Mouse (Mus musculus) heart, embryonic 16.5 days (tissue): ENCODE results near the gene Ndufb3. TPM values are rescaled to one million over a fixed set of nuclear protein-coding genes. Genes with fewer than 3 reads are reported as not detected.

Experiments used
- ATAC-seq: fragments of 200-750 bp; cut with Nextera tagmentation; replicated peaks from 2 replicates; pipeline ENCODE4 v1.8.0; 2017; ENCODE audit warnings: moderate number of reproducible peaks; ENCODE audit not compliant: insufficient read depth, low FRiP score; ENCODE audit errors: extremely low read depth
- H3K27ac ChIP-seq: fragments of 300-500 bp; sonication (generic); 2 replicates; pipeline ENCODE4 v1.5.1; 2014; ENCODE audit warnings: mild to moderate bottlenecking, low read length, control low read depth, moderate library complexity
- H3K27me3 ChIP-seq: fragments of 300-500 bp; sonication (generic); 2 replicates; pipeline ENCODE4 v1.6.1; 2014; ENCODE audit warnings: low read length, mixed read lengths; ENCODE audit not compliant: control insufficient read depth, insufficient read depth
- H3K36me3 ChIP-seq: fragments of 300-500 bp; sonication (generic); 2 replicates; pipeline ENCODE4 v1.6.1; 2014; ENCODE audit not compliant: control insufficient read depth, insufficient read depth
- H3K4me1 ChIP-seq: fragments of 300-500 bp; sonication (generic); 2 replicates; pipeline ENCODE4 v1.6.1; 2014; ENCODE audit warnings: low read length, mixed read lengths; ENCODE audit not compliant: control insufficient read depth, insufficient read depth
- H3K4me2 ChIP-seq: fragments of 300-500 bp; sonication (generic); 2 replicates; pipeline ENCODE4 v1.6.1; 2014; ENCODE audit warnings: low read depth, mild to moderate bottlenecking, control low read depth, low read length
- H3K4me3 ChIP-seq: fragments of 300-500 bp; sonication (generic); 2 replicates; pipeline ENCODE4 v1.5.1; 2014; ENCODE audit warnings: mild to moderate bottlenecking, control low read depth, low read length
- H3K9ac ChIP-seq: fragments of 300-500 bp; sonication (generic); 2 replicates; pipeline ENCODE4 v1.6.1; 2014; ENCODE audit warnings: low read length, control low read depth
- H3K9me3 ChIP-seq: fragments of 300-500 bp; sonication (generic); replicated peaks from 2 replicates; pipeline ENCODE4 v1.6.1; 2016; ENCODE audit warnings: low read length; ENCODE audit not compliant: control insufficient read depth
- WGBS: fragments of 180-500 bp; shearing (Covaris S2); extraction: QIAGEN DNeasy Blood & Tissue Kit; methylation state at CpG from one replicate; pipeline ENCODE4 v1.1.7; 2014; 5-methylcytosine and 5-hydroxymethylcytosine counted together
- polyA plus RNA-seq: library from polyadenylated mRNA; unstranded; fragments of >200 nt; fragmentation: Nextera tagmentation; extraction: Ambion mirVana; gene quantifications from 2 replicates; pipeline ENCODE4 v1.2.1, GENCODE M21; 2015

The Ndufb3 gene
- polyA plus RNA-seq, 1 experiment from 2014 or later, result 220 TPM

DNA sequence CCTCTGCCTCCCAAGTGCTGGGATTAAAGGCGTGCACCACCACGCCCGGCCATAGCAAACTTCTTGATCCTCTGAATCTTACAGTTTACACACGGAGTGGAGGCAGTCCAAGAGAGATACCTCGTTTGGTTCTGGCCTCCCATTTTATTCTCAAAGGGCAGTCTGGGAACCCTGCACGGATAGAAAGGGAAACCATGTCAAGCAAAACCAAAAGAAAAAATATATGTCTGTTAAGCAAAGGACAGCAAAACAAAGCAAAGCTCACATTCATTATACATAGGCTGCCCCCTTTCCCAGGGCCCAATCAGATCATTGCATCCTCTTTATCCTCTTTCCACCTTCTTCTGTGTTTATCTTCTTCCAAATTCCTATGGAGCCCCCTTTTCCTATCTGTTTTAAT lies 27.6 kb downstream of the Ndufb3 start:
- Histone ChIP-seq H3K4me3 (no peak overlapping the region), H3K36me3 (no peaks in the 10 kb centered on the region), H3K9ac (no peak overlapping the region), H3K27ac (no peak overlapping the region), H3K9me3 (0 out of 2 replicates have a peak, but pooled peaks cover 1% of the 10 kb centered on the region), H3K4me2 (no peak overlapping the region), H3K27me3 (no peaks in the 10 kb centered on the region), H3K4me1 (no peaks in the 10 kb centered on the region)
- WGBS, result 75% methylated on average over 6 of the region's 6 CpGs
- ATAC-seq, result no peak

DNA sequence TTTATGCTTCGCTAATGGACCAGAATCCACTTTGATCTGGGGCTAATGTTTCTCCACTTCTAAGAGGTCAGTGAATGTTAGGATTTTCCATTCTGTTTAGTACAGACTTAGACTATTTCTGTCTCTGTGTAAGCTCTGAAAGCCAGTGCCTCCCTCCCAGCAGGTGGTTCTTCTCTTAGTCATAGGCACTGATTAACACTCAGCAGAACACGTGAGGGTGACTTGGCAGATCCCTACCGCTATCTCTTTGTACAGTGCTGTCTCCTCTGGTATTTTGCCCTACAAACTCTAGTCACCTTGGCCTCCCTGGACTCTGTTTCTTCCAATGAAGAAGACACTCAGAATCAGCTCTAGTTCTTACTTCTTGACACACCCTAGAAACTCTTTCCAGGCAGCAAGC lies 28.2 kb downstream of the Ndufb3 start:
- no peak for ATAC-seq
- H3K36me3 ChIP-seq, result no peaks in the 10 kb centered on the region
- H3K9me3 ChIP-seq, result 0 out of 2 replicates have a peak, but pooled peaks cover 4% of the 10 kb centered on the region
- no peak overlapping the region for H3K9ac ChIP-seq
- no peaks in the 10 kb centered on the region for H3K27me3 ChIP-seq
- no peak overlapping the region for H3K4me2 ChIP-seq
- H3K4me1 ChIP-seq, result no peaks in the 10 kb centered on the region
- 49% methylated on average over 3 of the region's 3 CpGs for WGBS
- no peak overlapping the region for H3K27ac ChIP-seq
- H3K4me3 ChIP-seq, result no peak overlapping the region

DNA sequence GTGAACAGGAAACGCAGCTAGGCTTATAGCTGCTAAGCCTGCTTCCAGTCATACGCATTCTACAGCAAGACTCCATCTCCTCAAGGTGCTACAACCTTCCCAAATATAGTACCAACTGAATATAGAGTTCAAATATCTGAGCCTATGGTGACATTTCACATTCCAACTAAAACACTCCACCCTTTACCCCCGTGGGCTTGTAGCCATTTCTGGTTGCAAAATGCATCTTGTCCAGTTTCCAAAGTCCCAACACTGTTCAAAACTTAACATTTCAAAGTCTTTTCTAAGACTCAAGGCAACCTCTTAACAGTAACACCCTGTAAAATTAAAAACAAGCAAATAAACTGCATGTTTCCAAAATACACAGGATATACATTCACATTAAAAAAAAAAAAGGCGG lies 29.0 kb downstream of the Ndufb3 start:
- Histone ChIP-seq H3K4me2 (no peak overlapping the region), H3K36me3 (no peaks in the 10 kb centered on the region), H3K27me3 (no peaks in the 10 kb centered on the region), H3K9me3 (0 out of 2 replicates have a peak, but pooled peaks cover 4% of the 10 kb centered on the region), H3K4me1 (no peaks in the 10 kb centered on the region), H3K27ac (no peak overlapping the region), H3K4me3 (no peak overlapping the region), H3K9ac (no peak overlapping the region)
- WGBS, result 70% methylated on average over 4 of the region's 4 CpGs
- ATAC-seq, result no peak

DNA sequence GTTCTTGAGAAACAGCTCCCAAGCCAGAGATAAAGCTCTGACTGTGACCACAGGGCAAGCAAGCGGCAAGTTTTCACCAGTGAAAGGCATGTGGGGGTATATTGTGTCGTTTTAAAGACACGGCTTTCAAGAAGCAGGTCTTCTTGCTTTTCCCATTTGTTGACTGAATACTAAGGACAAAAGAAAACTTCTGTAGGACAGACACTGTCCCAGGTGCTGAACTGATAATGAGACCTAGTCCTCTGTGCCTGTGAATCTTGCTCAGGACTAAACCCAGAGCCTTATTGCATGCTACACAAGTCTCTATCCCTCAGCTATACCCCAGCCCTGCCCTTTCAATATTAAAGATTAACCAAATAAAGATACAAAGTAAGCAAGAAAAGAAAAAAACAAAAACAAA lies 30.0 kb downstream of the Ndufb3 start:
- Histone ChIP-seq H3K36me3 (no peaks in the 10 kb centered on the region), H3K4me3 (no peak overlapping the region), H3K27ac (no peak overlapping the region), H3K9me3 (0 out of 2 replicates have a peak, but pooled peaks cover 4% of the 10 kb centered on the region), H3K9ac (no peak overlapping the region), H3K4me1 (no peaks in the 10 kb centered on the region), H3K27me3 (no peaks in the 10 kb centered on the region), H3K4me2 (no peak overlapping the region)
- ATAC-seq, result no peak
- whole genome bisulfite sequencing, result 70% methylated on average over 3 of the region's 3 CpGs

DNA sequence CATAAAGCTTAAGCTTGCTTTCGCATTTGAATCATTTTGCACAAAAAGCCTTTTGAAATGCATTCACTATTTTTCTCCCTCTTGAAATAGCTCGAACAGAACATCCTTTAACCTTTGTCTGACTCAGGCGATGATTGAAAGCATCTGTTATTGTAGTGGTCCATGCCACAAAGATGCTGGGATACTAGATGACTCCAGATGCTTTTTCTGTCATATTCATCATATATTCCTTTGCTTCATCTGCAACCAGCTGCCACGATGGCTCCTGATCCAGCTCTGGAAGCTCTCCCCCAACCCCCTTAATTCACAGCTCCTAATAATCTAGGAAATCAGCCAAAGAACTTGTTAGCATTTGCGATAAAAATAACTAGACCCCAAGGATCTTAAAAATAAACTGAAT lies 30.9 kb downstream of the Ndufb3 start:
- Histone ChIP-seq H3K9me3 (0 out of 2 replicates have a peak, but pooled peaks cover 4% of the 10 kb centered on the region), H3K4me1 (no peaks in the 10 kb centered on the region), H3K9ac (no peak overlapping the region), H3K27ac (no peak overlapping the region), H3K27me3 (no peaks in the 10 kb centered on the region), H3K4me3 (no peak overlapping the region), H3K4me2 (no peak overlapping the region), H3K36me3 (no peaks in the 10 kb centered on the region)
- ATAC-seq, result no peak
- 63% methylated on average over 5 of the region's 5 CpGs for WGBS

DNA sequence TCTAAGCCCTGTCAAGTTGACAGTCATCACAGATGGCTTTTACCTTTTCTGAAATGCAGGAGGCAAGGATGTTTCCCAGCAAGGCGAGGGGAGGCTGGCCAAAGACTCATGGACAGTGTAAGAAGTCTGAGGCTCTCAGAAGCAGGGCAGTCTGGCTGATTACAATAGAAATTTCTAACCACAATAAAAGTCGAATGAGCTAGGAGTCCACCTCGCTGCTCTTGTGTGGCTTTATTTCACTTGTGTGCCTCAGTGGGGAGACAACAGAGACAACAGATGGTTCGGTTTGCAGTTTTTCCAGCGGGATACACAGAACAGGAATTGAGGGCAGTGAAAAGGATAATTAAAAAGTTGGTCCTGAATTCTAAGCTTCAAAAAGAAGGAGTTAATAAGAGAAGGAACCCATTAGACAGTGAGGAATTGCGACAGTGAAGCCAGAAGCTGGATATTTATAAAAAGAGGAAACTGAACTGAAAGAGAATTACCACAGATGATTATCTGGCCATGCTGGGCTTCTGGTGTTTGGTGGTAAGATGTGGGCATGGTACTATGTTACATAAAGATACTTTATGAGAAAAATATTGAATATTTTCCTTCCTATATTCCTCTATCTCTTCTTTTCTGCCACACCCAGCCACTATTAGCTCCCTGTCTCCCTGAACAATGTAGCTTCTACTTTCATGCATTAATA lies 31.9 kb downstream of the Ndufb3 start:
- H3K27me3 ChIP-seq, result no peaks in the 10 kb centered on the region
- 0 out of 2 replicates have a peak, but pooled peaks cover 4% of the 10 kb centered on the region for H3K9me3 ChIP-seq
- no peak overlapping the region for H3K4me2 ChIP-seq
- no peaks in the 10 kb centered on the region for H3K36me3 ChIP-seq
- H3K4me1 ChIP-seq, result no peaks in the 10 kb centered on the region
- H3K9ac ChIP-seq, result no peak overlapping the region
- H3K27ac ChIP-seq, result no peak overlapping the region
- ATAC-seq, result no peak
- no peak overlapping the region for H3K4me3 ChIP-seq
- WGBS, result 68% methylated on average over 6 of the region's 6 CpGs

DNA sequence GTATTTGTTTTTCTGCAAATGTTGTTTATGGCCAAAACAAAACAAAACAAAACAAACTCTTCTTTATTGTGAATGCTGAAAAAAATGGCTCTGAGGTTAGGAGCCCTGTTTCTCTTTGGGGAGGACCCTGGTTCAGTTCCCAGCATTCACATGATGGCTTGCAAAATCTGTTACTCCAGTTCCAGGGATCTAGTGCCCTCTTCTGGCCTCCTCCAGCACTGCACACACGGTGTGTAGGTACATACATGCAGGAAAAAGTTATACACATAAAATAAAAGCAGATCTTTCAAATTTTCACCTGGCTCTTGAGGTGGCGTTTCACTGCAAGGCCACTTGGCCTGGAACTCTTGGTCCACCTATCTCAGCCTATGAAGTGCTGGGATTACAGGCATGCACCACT lies 32.6 kb downstream of the Ndufb3 start:
- 0 out of 2 replicates have a peak, but pooled peaks cover 4% of the 10 kb centered on the region for H3K9me3 ChIP-seq
- no peak overlapping the region for H3K27ac ChIP-seq
- H3K4me2 ChIP-seq, result no peak overlapping the region
- no peak overlapping the region for H3K4me3 ChIP-seq
- H3K27me3 ChIP-seq, result no peaks in the 10 kb centered on the region
- H3K9ac ChIP-seq, result no peak overlapping the region
- ATAC-seq, result no peak
- no peaks in the 10 kb centered on the region for H3K36me3 ChIP-seq
- H3K4me1 ChIP-seq, result no peaks in the 10 kb centered on the region
- 78% methylated on average over 2 of the region's 2 CpGs for WGBS

DNA sequence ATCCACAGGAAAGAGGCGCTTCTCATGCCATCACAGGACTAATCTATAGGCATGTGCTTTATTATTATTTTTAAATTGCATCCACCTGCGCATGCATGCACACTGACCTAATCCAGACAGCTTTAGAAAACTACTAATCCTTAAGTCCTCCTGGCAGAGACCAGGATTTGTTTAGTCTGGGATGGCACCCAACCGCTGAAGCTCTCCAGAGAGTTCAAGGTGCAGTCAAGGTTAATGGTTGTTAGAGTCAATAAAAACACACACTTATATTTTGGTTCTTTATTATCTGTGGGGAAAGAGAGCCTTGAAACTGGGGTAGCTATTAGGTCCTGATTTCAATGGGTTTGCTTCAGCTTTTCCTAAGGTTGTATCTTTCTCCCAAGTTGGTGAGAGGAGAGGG lies 35.1 kb downstream of the Ndufb3 start:
- no peak overlapping the region for H3K9ac ChIP-seq
- 78% methylated on average over 3 of the region's 3 CpGs for WGBS
- H3K27me3 ChIP-seq, result no peaks in the 10 kb centered on the region
- H3K36me3 ChIP-seq, result no peaks in the 10 kb centered on the region
- no peak for ATAC-seq
- H3K27ac ChIP-seq, result no peak overlapping the region
- H3K9me3 ChIP-seq, result 0 out of 2 replicates have a peak, but pooled peaks cover 4% of the 10 kb centered on the region
- no peak overlapping the region for H3K4me2 ChIP-seq
- no peaks in the 10 kb centered on the region for H3K4me1 ChIP-seq
- H3K4me3 ChIP-seq, result no peak overlapping the region

DNA sequence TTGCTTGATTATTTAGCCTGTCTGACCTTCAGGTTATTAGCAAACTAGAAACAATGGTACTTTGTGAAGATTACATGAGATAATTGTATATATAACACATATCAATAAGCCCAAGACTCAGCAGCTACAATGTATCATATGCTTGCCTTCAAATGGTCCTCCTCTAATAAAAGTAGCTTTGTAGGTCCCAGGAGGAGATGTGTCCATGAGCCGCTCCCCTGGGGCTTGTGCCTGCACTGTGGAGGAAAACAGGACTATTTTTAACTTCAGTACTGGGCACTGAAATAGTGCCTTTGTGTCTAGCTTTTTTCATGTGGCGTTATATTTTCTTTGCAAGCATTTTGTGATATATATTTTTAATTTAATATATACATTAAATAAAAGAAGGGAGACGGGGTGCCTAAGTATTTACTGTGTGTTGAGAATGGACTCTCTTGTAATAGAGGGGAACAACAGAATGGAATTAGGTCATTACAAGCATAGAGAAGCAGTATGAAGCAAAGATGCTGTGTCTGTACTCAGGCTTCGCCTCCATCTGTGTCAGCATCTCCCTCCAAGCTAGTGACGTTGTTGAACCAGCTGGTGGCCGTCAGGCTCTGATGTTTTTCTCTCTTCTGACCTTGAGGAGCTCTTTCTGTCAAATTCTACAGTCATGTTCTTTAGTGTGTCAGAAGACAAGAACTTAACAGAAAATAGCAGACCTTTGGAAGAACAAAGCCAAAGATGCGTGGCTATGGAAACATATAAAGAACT lies 36.0 kb downstream of the Ndufb3 start:
- H3K36me3 ChIP-seq, result no peaks in the 10 kb centered on the region
- no peak overlapping the region for H3K4me2 ChIP-seq
- 50% methylated on average over 7 of the region's 7 CpGs for WGBS
- no peak overlapping the region for H3K27ac ChIP-seq
- H3K27me3 ChIP-seq, result no peaks in the 10 kb centered on the region
- no peaks in the 10 kb centered on the region for H3K4me1 ChIP-seq
- no peak for ATAC-seq
- no peak overlapping the region for H3K4me3 ChIP-seq
- H3K9me3 ChIP-seq, result 0 out of 2 replicates have a peak, but pooled peaks cover 4% of the 10 kb centered on the region
- no peak overlapping the region for H3K9ac ChIP-seq
